Mouse (Mus musculus): ENCODE measurements around the gene Plagl2.
A peak's percentile ranks its signal among the peaks of the same experiment; 100 is the strongest.

Gene Plagl2

DNA sequence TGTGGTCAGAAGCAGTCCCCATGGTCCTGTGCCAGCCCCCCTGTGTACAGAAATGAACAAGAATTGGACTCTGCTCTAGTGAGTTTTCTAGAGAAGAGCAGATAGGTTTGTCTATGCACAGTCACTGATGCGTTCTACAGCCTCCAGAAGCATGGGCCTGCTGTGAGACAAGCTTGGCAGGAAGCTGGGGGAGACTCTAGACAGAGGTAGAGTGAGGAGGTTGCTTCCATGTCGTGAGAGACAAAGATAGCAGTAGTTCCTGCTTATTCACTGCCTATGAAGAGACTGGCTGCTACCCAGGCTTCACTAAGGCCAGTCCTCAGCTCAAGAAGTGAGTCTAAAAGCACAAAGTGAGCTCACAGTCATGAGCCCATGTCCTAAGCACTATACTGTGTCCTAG lies 50.0 kb downstream of the Plagl2 start:
- no peak for DNase-seq (ENCODE audit: low spot score)

DNA sequence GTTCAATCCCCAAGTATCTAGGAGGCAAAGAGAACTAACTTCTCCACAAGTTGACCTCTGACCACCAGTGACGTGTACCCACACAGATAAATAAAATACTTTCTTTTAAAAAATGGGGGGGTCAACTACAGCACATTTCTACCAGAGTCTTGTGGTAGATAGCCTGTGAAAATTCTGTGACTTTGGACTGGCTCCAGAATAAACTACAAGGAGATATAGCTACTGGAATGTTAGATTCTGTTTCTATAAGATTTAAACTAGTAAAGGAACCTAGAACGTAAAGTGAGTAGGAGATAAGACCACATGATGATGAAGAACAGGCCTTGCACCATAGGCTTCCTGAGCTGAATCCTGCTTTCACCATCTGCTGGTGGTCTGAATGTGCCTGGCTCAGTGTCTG lies 53.4 kb downstream of the Plagl2 start:
- no peak for DNase-seq (ENCODE audit: low spot score)

DNA sequence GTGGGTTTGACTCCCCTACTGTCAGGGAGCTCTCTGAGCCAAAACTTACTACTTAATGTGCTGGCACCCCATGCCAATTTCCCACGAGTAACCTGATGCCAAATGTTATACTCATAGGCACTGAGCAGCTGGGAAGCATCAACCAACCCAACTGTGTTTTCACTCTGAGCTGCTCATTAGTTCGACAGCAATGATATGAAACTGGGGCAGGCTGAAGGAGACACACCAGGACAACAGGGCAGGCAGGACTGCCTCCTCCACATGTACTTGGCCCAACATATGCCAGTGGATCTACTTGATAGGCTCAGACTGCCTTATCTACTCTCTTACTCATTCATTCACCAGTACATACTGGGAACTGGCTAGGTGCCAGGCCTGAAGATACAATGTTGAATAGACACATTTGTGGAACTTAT lies 55.0 kb downstream of the Plagl2 start:
- DNase-seq (ENCODE audit: low spot score), result peak; percentile 77

DNA sequence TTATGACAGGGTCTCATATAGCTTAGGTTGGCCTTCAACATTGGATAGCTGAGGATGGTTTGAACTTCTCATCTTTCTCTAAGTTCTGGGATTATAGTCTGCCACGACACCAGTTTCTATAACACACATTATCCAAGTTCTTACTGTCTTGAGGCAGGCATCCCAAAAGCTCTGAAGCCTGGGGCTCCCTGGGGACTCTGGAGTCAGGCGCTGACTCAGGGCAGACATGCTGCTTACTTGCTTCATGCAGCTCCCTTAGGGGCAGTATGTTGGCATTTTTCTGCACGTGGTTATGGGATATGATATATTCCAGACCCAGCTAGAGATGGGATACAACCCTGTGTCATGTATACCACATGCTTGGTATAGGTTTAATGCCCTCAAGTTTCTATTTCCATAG lies 61.3 kb downstream of the Plagl2 start:
- DNase-seq (ENCODE audit: low spot score), result no peak

DNA sequence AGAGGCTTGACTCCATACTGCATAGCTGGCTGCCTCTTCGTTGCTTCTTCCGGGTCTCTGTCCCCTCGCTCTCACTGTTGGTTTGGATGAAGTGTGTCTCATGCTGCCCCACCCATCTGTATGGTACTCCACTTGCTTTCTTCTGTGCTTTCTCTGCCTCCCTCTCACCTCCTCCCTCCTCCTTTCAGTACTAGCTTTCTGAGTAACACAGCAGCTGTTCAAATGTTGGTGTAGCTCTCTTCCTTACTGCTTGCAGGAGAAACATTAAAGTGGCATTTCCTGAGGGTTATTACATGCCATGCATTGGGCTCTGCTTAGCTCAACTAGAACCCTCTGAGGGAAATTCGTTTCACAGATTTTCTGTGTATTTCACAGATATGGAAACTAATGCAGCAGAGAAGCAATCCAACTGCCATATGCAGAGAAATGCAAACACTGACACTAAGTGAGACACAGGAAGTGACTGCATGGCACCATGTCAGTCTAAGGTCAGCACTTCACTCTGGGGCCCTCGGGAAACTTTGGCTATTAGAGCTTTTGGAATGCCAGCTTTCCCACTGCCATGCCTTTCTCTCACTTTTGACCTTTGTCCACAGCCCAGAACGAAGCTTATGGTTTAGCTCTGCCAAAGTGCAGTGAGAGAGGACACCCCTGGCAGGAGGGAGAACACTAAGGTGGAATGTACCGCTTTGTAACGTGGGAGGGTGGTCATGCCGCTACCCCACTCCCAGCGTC lies 61.9 kb downstream of the Plagl2 start:
- no peak for DNase-seq (ENCODE audit: low spot score)

Data from layer of hippocampus, adult 11-12 months (tissue).